Mouse (Mus musculus) gastrocnemius, postnatal 14 days (tissue): Measurements from ENCODE around the gene Lhx2. TPM values are rescaled to one million over a fixed set of nuclear protein-coding genes. Genes with fewer than 3 reads are reported as not detected.

Experiments used
- DNase-seq: peaks from one replicate; pipeline ENCODE4 v3.0.0; 2021; ENCODE audit warnings: mixed read lengths
- intact Hi-C: fragments of 180-260 bp; cut with DNase I; formaldehyde crosslinking; loops from one replicate; pipeline ENCODE4 v1.15.1; 2025; ENCODE audit warnings: low total_unique reads
- total RNA-seq, 2 experiments: library from RNA; stranded (reverse); gene quantifications; 2 replicates each; pipeline ENCODE4 v1.2.3; 2021

The Lhx2 gene
- total RNA-seq, 2 experiments from 2014 or later = 0.23 to 0.29 TPM

DNA sequence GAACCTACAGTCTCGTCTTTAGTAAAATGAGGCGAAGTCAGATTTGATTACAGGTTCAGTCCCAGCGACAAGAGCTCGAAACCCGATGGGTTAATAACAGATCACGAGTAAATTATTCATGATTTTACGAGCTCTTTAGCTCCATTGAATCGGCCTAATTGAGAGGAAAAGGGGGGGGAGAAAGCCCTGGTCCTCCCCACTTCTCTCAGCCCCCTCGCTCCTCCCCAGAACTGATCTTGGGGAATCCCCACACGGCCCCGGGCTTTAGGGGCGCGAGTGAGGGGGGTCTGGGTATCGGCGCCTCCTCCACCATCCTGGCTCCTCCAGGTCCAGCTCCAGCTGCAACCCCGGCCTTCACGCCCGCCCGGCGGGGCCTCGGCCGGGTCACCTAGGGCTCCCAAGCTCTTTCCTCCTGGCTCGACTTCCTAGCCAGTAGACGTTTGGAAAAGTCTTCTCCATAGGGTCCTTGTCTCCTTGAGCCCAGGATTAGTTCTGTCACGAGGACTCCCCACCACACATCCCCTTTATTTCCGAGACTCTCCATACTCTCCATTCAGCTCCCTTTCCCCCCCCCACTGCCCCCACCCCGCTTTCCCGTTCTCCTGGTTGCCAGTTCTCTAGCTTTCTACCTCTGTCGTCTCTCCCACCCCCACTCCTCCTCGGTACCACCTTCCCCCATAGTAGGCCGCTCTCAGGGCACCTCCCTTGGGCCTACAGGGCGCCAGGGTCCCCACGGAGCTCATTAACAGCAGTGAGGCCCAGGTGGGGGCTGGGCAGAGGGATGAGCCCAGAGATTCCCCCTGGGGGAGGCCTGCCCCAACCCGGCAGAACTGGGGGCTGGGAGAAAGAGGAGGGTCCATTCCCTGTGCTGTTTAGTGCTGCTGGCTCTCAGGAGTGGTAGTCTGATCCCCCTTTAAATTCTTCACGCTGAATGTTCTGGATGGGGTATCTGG, 18.5 kb downstream of the Lhx2 start:
- intact Hi-C loops = no loop called here
- no peak for DNase-seq

DNA sequence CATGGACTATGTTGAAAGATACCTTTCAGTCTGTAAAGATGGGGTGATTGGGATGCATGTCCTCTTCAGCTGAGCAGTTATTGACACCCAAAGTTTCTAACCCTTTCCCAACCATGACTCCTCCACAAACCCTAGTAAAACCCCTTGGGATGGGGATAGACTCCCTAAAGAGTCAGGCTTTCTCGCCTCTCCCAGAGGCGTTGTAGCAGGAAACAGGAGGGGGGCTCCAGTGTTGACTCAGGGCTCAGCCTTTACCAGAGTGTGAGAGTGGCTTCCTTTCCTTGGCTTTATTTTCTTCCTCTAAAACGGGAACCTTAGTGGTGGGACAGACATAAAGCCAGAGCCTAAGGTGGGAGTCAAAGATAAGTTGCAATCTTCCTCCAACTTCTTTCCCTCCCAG, 19.5 kb downstream of the Lhx2 start:
- intact Hi-C loops = no loop called here
- DNase-seq = no peak

DNA sequence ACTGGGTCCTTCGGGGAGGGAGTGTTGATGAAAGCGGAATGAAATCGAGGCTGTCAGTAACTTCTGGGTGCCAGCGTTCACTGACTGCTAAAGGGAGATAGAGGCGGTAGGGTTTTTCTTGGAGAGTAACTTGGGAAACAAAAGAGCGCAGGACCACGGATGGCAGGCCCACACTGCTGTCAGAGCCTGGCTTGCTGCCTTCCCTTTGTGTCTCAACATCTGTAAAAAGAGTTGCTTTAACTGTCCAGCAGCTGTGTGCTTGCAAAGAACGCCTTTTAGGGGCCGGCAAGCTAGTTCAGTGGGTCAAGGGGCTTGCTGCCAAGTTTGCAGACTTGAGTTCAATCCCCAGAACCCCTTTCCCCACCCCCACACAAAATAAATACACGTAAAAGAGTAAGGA, 20.1 kb downstream of the Lhx2 start:
- DNase-seq = no peak
- intact Hi-C loops = no loop called here

DNA sequence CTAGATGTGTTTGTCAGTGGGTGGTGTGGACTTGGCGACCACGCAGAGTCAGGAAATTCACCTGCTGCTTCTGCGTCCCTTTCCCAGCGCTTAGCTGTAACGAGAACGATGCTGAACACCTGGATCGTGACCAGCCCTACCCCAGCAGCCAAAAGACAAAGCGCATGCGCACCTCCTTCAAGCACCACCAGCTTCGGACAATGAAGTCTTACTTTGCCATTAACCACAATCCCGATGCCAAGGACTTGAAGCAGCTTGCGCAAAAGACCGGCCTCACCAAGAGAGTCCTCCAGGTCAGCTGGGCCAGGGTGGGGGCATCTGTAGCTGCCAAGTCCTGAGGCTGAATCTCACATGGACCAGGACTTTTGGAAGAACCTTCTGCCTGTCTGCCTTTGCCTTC, 20.7 kb downstream of the Lhx2 start:
- intact Hi-C loops = no loop called here

DNA sequence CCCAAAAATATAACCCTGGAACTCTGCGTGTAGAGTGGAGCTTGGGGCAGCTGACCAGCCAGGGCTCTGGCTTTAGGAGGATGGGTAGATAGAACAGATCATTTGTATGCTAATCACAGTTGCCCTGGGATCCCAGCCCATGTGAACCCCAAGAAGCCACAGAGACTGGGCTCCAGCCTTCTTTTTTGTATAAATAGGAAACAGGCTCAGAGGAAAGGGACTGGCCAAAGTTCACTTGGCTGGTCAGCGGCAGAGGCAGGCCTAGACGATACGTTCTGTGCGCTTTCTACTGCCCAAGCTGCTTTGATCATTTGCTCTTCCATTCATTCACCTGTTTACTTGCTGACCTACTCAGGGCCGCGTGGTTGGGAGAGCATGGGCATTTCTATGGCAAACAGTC, 27.1 kb downstream of the Lhx2 start:
- intact Hi-C loops = no loop called here

More for the DNA sequence above, 20.7 kb downstream of the Lhx2 start:
- no peak for DNase-seq

DNA sequence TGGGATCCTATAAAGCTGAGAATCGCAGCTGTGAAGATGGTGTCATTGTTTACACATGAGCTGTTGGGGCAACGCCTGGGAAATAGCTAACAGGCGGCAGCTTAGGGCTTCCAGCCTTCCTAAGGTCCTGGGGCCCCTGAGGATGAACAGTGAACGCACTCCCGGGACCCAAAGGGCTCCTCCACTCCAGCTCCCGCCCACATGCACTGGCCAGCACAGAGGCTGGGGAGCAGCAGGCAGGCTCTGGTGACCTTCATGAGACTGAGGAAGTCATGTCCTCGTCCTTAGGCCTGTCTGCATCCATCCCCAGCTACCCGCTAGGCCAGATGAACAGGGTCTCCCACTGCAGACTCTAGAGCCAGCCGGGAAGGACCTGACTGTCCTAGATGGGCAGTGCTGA, 27.9 kb downstream of the Lhx2 start:
- intact Hi-C loops = no loop called here
- peak; percentile 24 for DNase-seq

More for the DNA sequence above, 27.1 kb downstream of the Lhx2 start:
- no peak for DNase-seq

DNA sequence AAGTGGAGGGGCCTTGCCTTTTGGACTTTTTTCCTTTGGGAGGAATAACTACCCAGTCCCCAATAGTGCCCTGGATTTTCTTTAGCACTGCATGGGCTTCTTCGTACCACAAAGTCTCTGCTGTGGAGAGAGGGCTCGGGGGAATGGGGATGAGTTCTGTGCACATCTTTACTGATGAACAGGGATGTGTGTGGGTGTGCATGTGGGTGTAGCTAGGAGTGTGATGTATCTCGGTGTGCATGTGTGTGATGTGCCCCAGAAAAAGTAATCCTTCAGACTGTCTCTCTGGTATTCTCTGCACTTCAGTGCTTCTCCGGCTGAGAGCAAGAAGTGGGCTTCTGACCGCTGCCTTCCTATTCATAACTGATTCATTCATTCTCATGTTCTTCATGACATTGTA, 28.8 kb downstream of the Lhx2 start:
- intact Hi-C loops = no loop called here

DNA sequence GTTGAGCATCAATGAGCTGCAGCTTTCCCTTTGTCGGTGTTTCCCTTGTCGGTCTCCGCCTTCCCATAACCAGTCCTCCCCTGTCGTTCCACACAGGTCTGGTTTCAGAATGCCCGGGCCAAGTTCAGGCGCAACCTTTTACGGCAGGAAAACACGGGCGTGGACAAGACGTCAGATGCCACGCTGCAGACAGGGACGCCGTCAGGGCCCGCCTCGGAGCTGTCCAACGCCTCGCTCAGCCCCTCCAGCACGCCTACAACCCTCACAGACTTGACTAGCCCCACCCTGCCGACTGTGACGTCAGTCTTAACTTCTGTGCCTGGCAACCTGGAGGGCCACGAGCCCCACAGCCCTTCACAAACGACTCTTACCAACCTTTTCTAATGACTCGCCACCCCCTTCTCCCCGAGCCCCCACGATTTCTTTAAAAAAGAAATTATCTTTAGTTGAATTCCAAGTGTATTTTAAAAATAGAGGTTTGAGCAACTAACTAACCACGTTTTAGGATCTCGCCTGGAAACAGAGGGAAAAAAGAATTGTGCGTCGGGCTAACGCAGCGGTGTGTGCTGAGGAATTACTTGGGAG, 29.8 kb downstream of the Lhx2 start:
- intact Hi-C loops = no loop called here
- DNase-seq = peak; percentile 52

More for the DNA sequence above, 28.8 kb downstream of the Lhx2 start:
- DNase-seq = no peak

DNA sequence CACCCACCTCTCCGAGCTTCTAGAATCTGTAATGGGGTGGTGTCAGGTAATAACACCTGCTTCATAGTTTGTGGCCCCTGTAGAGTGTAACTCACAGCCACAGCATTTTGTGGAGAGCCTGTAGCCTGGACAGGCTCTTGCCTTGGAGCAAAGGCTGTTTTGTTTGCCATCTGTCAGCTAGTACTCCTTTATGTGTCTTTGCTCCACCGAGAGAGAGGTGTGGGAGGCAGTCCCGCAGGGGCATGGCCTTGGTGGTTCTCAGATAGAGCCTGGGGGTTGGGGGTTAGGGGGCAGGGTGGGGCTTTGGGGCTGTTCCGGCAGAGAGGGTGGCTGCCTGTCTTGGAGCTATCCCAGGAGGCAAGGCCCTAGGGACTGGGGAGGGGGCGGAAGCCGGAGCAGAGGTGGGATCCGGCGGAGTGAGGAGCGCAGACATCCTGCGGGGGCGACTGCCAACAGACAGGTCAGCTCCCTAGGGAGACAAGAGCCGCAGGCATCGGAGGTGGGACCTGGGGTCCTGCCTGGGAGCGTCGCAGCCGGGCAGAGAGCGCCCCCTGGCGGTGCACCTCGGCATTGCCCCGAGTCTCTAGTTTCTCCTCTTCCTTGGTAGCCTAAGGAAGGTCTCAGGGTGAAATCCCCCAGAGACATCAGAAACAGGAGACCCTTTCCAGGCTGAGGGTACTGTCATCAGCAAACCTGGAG, 36.7 kb downstream of the Lhx2 start:
- intact Hi-C loops = loop anchor here (5.0 to 10.0 kb wide), 2 partner anchors 448 to 561 kb away; no protein-coding TSS in a partner anchor
- DNase-seq = peak; percentile 56

DNA sequence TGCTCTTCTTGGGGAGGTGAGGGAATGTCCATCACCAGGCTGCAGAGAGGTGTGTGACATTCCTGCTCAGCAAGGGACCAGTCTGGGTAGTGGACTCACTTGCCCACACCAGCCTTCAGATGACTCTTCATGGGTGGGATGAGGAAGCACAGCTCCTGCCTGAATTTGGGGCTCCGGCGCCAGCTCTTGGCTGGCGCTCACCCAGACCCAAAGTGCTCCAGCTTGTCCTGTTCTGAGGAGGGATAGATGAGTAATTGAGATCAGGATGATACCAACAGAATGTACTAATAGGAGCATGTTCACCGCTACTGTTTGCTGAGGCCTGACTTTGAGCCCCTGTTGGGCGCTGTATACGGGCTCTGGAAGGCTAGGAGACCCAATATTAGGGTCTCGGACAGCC, 38.2 kb downstream of the Lhx2 start:
- intact Hi-C loops = loop anchor here (5.0 to 10.0 kb wide), 2 partner anchors 450 to 562 kb away; no protein-coding TSS in a partner anchor
- no peak for DNase-seq

DNA sequence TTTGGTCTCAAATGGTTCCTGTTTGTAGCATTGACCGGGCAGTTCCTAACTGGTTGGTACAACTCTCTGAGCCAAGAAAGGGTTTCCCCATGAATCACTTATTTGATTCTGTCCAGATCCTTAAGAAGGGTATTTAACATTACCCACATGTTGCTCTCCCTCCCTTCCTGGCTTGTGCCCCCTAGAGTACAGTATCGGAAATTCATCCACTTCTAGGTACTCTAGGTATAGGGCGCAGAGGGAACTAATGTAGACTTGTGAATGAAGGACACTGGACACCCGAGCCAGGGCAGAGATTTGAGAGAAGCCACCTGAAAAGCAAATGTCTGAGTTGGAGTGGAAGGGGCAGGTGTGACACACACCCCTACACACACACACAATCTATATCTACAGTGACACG, 39.3 kb downstream of the Lhx2 start:
- intact Hi-C loops = loop anchor here (5.0 to 10.0 kb wide), 2 partner anchors 451 to 564 kb away; no protein-coding TSS in a partner anchor
- no peak for DNase-seq

DNA sequence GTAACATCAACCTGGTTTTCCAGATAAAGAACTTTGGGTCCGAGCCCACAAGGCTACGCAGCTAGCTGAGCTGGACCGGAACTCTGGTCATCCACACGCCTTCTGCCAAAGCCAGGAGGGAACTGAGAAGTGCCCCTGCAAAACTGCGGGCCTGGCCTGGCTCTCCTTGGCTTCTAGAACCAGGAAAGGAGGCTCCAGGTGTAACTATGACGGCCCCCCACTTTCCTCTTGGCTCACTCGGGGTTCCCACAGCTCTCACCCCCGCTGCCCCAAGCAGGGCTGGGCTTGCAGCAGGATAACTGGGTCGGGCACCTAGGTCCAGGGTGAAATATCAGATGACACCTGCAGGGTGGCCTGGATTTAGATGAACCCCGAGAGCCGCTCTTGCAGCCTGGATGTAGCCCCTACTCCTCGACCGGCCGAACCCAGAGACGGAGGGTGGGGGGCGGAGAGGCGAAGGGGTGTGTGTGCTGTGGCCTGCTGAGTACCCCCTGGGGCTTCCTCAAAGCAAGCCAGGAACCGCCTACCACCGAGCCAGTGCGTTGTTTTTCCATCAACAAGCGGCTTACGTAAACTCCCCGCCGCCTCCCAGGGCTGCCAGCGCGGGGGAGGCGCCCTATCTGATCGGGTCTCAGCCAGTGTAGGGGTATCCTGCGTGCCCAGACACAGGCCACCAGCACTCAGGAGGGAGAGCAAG, 39.9 kb downstream of the Lhx2 start:
- intact Hi-C loops = loop anchor here (5.0 to 10.0 kb wide), 2 partner anchors 452 to 564 kb away; no protein-coding TSS in a partner anchor

DNA sequence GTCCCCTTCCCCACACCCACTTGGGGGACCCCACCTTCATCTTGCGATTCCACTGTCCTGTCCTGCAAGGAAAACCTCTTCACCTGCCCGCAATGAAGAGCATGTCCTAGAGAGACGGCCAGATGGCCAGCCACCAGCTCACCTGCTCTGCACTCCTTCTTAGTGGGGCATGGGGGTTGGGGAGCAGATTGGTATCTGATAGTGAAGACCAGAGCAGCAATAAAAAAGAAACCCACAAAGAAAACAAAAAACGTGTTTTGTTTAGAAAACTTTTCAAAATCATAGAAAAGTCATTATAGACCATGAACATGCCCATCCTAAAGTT, 40.4 kb downstream of the Lhx2 start:
- no peak for DNase-seq
- intact Hi-C loops = loop anchor here (5.0 to 10.0 kb wide), 2 partner anchors 452 to 565 kb away; no protein-coding TSS in a partner anchor

More for the DNA sequence above, 39.9 kb downstream of the Lhx2 start:
- DNase-seq = no peak

DNA sequence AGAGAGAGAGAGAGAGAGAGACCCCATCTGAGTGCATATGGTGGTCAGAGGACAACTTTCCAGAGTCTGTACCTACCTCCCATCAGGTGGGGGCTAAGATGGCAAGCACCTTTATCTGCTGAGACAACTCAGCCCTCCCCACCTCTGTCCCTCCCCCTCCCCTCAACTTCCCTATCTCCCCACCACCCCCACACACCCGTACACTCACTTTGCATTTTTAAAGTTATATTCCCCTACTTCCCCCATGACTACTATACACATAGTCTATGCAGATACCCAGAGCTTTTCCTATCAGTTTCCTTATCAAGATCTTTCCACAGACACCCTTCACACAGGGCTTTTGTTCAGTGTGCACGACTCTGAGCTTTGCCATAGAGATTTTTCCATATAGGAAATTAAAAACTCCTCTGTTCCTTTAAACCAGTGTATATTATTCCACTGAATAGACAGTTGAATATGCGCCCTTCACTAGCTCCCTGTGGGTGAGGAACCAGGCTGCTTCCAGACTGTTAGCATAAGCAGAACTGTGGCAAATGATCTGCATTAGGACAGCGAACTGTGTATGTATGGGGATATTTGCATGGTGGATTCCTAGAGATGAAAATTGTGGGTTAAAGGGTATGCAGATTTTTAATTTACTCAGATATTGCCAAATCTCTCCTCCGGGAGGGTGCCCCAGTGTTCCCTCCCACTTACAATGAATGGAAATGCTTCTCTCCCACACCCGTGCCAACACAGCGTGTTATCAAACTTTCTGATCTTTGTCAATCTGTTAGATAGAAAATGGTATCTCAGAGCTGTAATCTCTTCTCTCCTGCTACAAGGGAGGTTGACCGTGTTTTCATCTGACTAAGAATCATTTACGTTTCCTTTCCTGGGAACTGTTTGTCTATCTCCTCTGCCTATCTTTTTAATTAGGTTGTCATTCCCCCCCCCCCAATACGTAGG, 41.3 kb downstream of the Lhx2 start:
- no peak for DNase-seq
- intact Hi-C loops = no loop called here

DNA sequence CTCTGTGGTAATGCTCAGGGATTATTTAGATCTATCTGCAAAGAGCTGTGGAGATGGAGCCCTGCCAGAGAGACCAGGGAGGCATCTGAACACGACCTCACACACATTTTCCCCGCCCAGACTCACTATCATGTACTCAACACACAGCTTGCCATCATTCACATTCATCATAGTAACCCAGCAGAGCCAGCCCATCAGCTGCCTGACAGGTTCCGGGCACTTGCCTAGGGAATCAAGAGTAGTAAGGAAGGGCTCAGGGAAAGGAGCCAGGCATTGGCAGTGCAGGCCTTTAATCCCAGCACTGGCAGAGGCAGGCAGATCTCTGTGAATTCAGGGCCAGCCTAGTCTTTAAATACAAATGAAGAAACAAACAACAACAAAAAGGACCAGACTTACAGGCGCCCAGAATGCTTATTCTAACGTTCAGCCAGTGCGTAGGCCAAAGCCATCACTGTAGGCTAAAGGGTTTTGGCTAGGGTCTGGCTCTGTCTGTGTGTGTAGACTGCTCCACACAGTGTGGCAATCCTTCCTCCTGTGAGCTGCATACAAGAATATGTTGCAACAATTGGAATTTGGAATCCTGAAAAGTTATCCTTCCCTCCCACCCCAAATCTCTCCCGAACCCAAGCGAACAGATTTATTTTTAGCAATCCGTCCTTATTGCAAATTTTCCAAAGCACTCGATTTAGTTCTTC, 48.6 kb downstream of the Lhx2 start:
- intact Hi-C loops = no loop called here
- DNase-seq = no peak

DNA sequence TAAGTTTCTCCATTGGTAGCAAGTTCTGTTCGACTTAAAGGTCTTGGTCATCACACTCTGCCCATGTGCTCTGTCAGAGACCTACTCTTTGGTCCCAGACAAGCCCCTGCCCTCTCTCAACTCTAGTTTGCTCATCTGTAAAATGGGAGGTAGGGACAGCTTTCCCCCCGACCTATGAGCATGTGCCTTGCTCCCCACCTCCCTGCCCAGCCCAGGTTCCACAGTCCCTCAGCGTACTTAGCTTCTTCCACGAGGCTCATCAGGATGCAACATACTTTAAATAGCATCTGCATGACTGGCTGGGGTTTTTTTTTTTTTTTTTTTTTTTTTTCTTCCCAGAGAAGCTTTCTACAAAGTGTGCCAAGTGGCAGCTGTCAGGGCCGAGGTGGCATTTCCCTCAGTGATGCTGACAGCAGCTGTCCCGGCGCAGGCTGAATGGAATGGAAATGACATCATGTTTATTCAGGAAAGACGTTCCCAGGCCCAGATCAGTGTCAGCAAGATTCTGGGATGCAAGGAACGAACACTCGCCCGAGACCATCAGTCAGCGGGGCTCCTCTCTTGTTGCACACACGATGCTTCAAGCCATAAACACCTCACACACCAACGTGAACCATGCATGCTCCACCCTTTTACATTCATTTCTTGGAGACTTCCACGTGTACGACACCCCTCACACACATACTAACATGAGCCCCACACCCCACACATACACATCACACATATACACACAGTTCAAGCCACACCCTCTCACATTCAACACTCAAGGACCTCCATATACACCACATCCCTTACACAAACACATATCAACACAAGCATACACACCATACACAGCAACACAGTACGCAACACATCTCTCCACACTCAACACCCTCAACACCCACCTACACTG, 56.1 kb downstream of the Lhx2 start:
- peak; percentile 71 for DNase-seq
- intact Hi-C loops = no loop called here

DNA sequence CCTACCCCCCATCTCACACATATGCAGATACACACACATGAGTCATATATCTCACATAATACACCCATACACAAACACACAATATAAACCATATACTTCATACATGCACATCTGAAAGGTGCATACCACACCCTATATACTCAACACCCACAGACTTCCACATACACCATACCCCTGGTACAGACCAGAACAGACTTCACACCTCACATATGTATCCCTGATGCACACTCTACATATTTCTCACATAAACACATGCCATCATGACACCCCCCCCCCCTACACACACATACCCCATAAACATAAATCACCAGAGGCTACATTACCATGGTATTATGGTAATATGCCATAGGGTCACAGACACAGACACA, 56.8 kb downstream of the Lhx2 start:
- DNase-seq = no peak
- intact Hi-C loops = no loop called here
